Mouse (Mus musculus) myocyte (in vitro differentiated cells): Measurements from ENCODE around the gene Adamtsl3.

Source experiments
- CEBPB ChIP-seq: IDR thresholded peaks from 2 replicates; pipeline ENCODE4 v1.6.1; 2011; ENCODE audit warnings: mild to moderate bottlenecking, moderate library complexity; ENCODE audit not compliant: poor library complexity, insufficient read depth, severe bottlenecking
- MAX ChIP-seq: IDR thresholded peaks from one replicate; pipeline ENCODE4 v1.6.1; 2011; ENCODE audit warnings: low read depth, mild to moderate bottlenecking, control low read depth
- MYOD1 ChIP-seq, 3 experiments: IDR thresholded peaks; one replicate each; pipeline ENCODE4 v1.6.1; 2011; ENCODE audit warnings: control low read depth in 2 of 3, low read depth in 2 of 3, mild to moderate bottlenecking in 2 of 3, moderate library complexity in 1 of 3; ENCODE audit not compliant: insufficient read length in 2 of 3, control insufficient read depth in 1 of 3
- MYOG ChIP-seq, 3 experiments: IDR thresholded peaks; one replicate each; pipeline ENCODE4 v1.6.1; 2011; ENCODE audit warnings: control low read depth in 2 of 3, low read depth in 2 of 3, mild to moderate bottlenecking in 2 of 3; ENCODE audit not compliant: insufficient read length in 2 of 3, control insufficient read depth in 1 of 3, insufficient read depth in 1 of 3
- POLR2A ChIP-seq: IDR thresholded peaks from one replicate; pipeline ENCODE4 v1.6.1; 2011; ENCODE audit warnings: low read depth, mild to moderate bottlenecking, control low read depth, moderate library complexity; ENCODE audit not compliant: insufficient read length
- POLR2AphosphoS2 ChIP-seq: IDR thresholded peaks from one replicate; pipeline ENCODE4 v1.6.1; 2011; ENCODE audit warnings: low read depth, control low read depth; ENCODE audit not compliant: insufficient read length
- REST ChIP-seq: IDR thresholded peaks from one replicate; pipeline ENCODE4 v1.6.1; 2011; ENCODE audit warnings: mild to moderate bottlenecking, control low read depth, moderate library complexity; ENCODE audit not compliant: insufficient read depth, insufficient read length
- TCF12 ChIP-seq: IDR thresholded peaks from one replicate; pipeline ENCODE4 v1.6.1; 2011; ENCODE audit warnings: mild to moderate bottlenecking, control low read depth; ENCODE audit not compliant: poor library complexity, insufficient read depth, severe bottlenecking
- TCF3 ChIP-seq: IDR thresholded peaks from one replicate; pipeline ENCODE4 v1.6.1; 2011; ENCODE audit warnings: low read depth, control low read depth; ENCODE audit not compliant: insufficient read length
- USF1 ChIP-seq: IDR thresholded peaks from one replicate; pipeline ENCODE4 v1.6.1; 2011; ENCODE audit warnings: low read depth, mild to moderate bottlenecking, control low read depth, moderate library complexity

- TF ChIP-seq POLR2AphosphoS2 (no peak), POLR2A (no peak), USF1 (no peak), REST (no peak), TCF3 (no peak), MYOD1 (IDR thresholded peaks at IDR 0.05; ENCODE audit: control insufficient read depth in 1 of 3, insufficient read length in 2 of 3, low read depth in 2 of 3) (no peak), MAX (no peak), MYOG (IDR thresholded peaks at IDR 0.05; ENCODE audit: control insufficient read depth in 1 of 3, insufficient read depth in 1 of 3, insufficient read length in 2 of 3, low read depth in 2 of 3) (no peak), CEBPB (no peak), TCF12 (no peak)
These were observed 128.9 kb downstream of the Adamtsl3 start for GRCm38 (mm10) chr7:82464364-82464763.
